ENCODE assay signal across 19 mouse cellular contexts in genomic region chr12:86470912-86471311, GRCm38 (mm10).
A peak's percentile ranks its signal among the peaks of the same experiment; 100 is the strongest.
DNase-seq lines count a peak whose midpoint lies in the region; ATAC-seq and TF ChIP-seq lines count a peak whose summit lies in the region.
"Had no signal": no experiment of that assay in that cellular context is flagged by ENCODE, and none has a peak within 500 bp of the region (broad histone marks: within the 10 kb centered on the region; RNA-seq: fewer than 3 reads in every experiment).

No protein-coding gene starts in this region.

- H3K4me1 ChIP-seq in E14TG2a.4 (replicated peaks; ENCODE audit: low read depth, low read length): peaks cover 71% of the 10 kb centered on the region
- H3K4me1 ChIP-seq in ES-Bruce4 (ENCODE audit: control insufficient read depth, insufficient read depth, low read length): no peaks in the 10 kb centered on the region
- H3K4me1 ChIP-seq in ES-E14 (ENCODE audit: control insufficient read depth in 2 of 2, insufficient read depth in 2 of 2, low read length in 2 of 2, poor library complexity in 1 of 2): peaks cover 4 to 17% of the 10 kb centered on the region in 2 experiments; a peak in 3 of 4 replicates
- H3K4me1 ChIP-seq: forebrain, embryonic 13.5 days had no signal

- no peak for TF ChIP-seq POLR2A in ES-Bruce4 (IDR thresholded peaks at IDR 0.05; ENCODE audit: insufficient read depth, low read length)

- TF ChIP-seq CTCF in E14TG2a.4 (conservative IDR thresholded peaks at IDR 0.05; ENCODE audit: low read length): no peak
- TF ChIP-seq CTCF in ES-Bruce4 (IDR thresholded peaks at IDR 0.05; ENCODE audit: low read depth, low read length): no peak

- no peak for ATAC-seq in megakaryocyte progenitor cell, adult 5-6 weeks (replicated peaks; ENCODE audit: poor library complexity)
- ATAC-seq: forebrain, embryonic 13.5 days; forebrain, embryonic 16.5 days had no signal

- H3K27ac ChIP-seq in ES-Bruce4 (ENCODE audit: insufficient read depth, low read length): peak overlapping the region; percentile 90
- H3K27ac ChIP-seq in ES-E14 (ENCODE audit: insufficient read depth, low read depth, low read length, poor library complexity, severe bottlenecking): peak overlapping the region; percentile 83
- H3K27ac ChIP-seq: embryonic facial prominence, embryonic 10.5 days; embryonic facial prominence, embryonic 12.5 days; forebrain, embryonic 13.5 days had no signal

- H3K9ac ChIP-seq in ES-Bruce4 (ENCODE audit: low read depth, poor library complexity, severe bottlenecking): peak overlapping the region; percentile 79
- H3K9ac ChIP-seq in ES-E14 (ENCODE audit: insufficient read depth, low read depth, low read length, poor library complexity, severe bottlenecking): peak overlapping the region; percentile 80
- H3K9ac ChIP-seq: embryonic facial prominence, embryonic 12.5 days; forebrain, embryonic 13.5 days had no signal

- H3K9me3 ChIP-seq in E14TG2a.4 (ENCODE audit: low read length): no peaks in the 10 kb centered on the region
- no peaks in the 10 kb centered on the region for H3K9me3 ChIP-seq in ES-Bruce4 (replicated peaks; ENCODE audit: control insufficient read depth, insufficient read depth, low read length, poor library complexity, severe bottlenecking)
- H3K9me3 ChIP-seq in ES-E14 (ENCODE audit: control insufficient read depth, insufficient read depth, low read depth, low read length): no peaks in the 10 kb centered on the region
- H3K9me3 ChIP-seq: embryonic facial prominence, embryonic 10.5 days; embryonic facial prominence, embryonic 12.5 days; forebrain, embryonic 13.5 days had no signal

- no peaks in the 10 kb centered on the region for H3K27me3 ChIP-seq in E14TG2a.4 (ENCODE audit: insufficient read depth, low read length)
- H3K27me3 ChIP-seq in ES-Bruce4 (ENCODE audit: control insufficient read depth, insufficient read depth, low read length, poor library complexity, severe bottlenecking): no peaks in the 10 kb centered on the region
- H3K27me3 ChIP-seq: forebrain, embryonic 13.5 days had no signal

- in situ Hi-C loops in ES-E14 (cut with MboI; ENCODE audit: low sequenced_read_pairs in 2 of 2, unreplicated experiment in 2 of 2): no loop called here

- peak; percentile 84 for TF ChIP-seq EP300 in ES-Bruce4 (IDR thresholded peaks at IDR 0.05; ENCODE audit: insufficient read depth, low read depth, low read length)

- H3K4me3 ChIP-seq in E14TG2a.4 (replicated peaks; ENCODE audit: low read length): peak overlapping the region; percentile 99
- peak overlapping the region; percentile 91 for H3K4me3 ChIP-seq in ES-Bruce4 (ENCODE audit: low read depth, low read length)
- H3K4me3 ChIP-seq in ES-E14 (ENCODE audit: insufficient read depth in 1 of 2, low read depth in 1 of 2, low read length in 2 of 2, poor library complexity in 1 of 2, severe bottlenecking in 1 of 2): peak overlapping the region; percentile 80
- H3K4me3 ChIP-seq: embryonic facial prominence, embryonic 10.5 days; embryonic facial prominence, embryonic 12.5 days; forebrain, embryonic 13.5 days had no signal

- peak; percentile 76 for DNase-seq in ES-E14 (ENCODE audit: low read depth, low spot score)
- peak; percentile 92 for DNase-seq in ZHBTc4 (ENCODE audit: low read depth, low spot score)
- no peak for DNase-seq in spleen, postnatal 14 days (ENCODE audit: low spot score in 2 of 2)
- no peak for DNase-seq in right cerebral cortex, postnatal 25 days
- DNase-seq: adrenal gland, adult 8-10 months; adrenal gland, postnatal 14 days; adrenal gland, postnatal 36 days; cerebellum, adult 11-12 months; cerebellum, adult 2 months; cerebellum, adult 9-10 months; cerebellum, postnatal 10 days; cerebellum, postnatal 25 days had no signal

- H3K36me3 ChIP-seq in E14TG2a.4 (ENCODE audit: insufficient read depth, low read length): peaks cover 50% of the 10 kb centered on the region
- peaks cover 38% of the 10 kb centered on the region for H3K36me3 ChIP-seq in ES-Bruce4 (ENCODE audit: control insufficient read depth, insufficient read depth, low read length, poor library complexity, severe bottlenecking)
- peaks cover 21% of the 10 kb centered on the region for H3K36me3 ChIP-seq in ES-E14 (ENCODE audit: control insufficient read depth, insufficient read depth, low read length, poor library complexity, severe bottlenecking)
- H3K36me3 ChIP-seq: embryonic facial prominence, embryonic 10.5 days; embryonic facial prominence, embryonic 12.5 days had no signal

TF ChIP-seq in ES-E14, 5 proteins besides CTCF, POLR2A, EP300 and RAD21:
- TF ChIP-seq MAFK (IDR thresholded peaks at IDR 0.05; ENCODE audit: insufficient read depth, low read depth, low read length) (no peak), HCFC1 (IDR thresholded peaks at IDR 0.05; ENCODE audit: borderline replicate concordance, insufficient read depth, low read length) (no peak), ZNF384 (IDR thresholded peaks at IDR 0.05; ENCODE audit: low read depth, low read length) (no peak), CHD2 (IDR thresholded peaks at IDR 0.05; ENCODE audit: low read depth, low read length) (0 out of 2 replicates have a peak, but pooled peaks have one; percentile 7), ZC3H11A (IDR thresholded peaks at IDR 0.05; ENCODE audit: borderline replicate concordance, low read depth, low read length) (no peak)

Comparison
In these comparisons a context has a peak if more than half of its experiments do, and no peak if none do; other contexts are left out.
1. DNase-seq: peak in ES-E14 (single experiment) and ZHBTc4 (single experiment); none in spleen, postnatal 14 days (0 of 2) and right cerebral cortex, postnatal 25 days (single experiment).
2. Peak in every context shown above with its lines, with median percentiles within 50 percentile points of each other: H3K4me3 ChIP-seq.